Mouse (Mus musculus): ENCODE results near the gene Swap70. TPM values are rescaled to one million over a fixed set of nuclear protein-coding genes. Genes with fewer than 3 reads are reported as not detected.

Gene Swap70
- total RNA-seq, 2 experiments from 2014 or later: 36.6 to 67.0 TPM

- peak; percentile 50 for ATAC-seq (replicated peaks; ENCODE audit: poor library complexity)
Measured at GRCm38 (mm10) chr7:110237451-110237836, 15.9 kb downstream of the Swap70 start.

- peak; percentile 12; the same call in 1 of the 2 replicates for ATAC-seq (replicated peaks; ENCODE audit: poor library complexity)
Measured at GRCm38 (mm10) chr7:110237837-110238451, 16.4 kb downstream of the Swap70 start.

GRCm38 (mm10) chr7:110239590-110239989 is 18.1 kb downstream of the Swap70 start:
- no peak for ATAC-seq (replicated peaks; ENCODE audit: poor library complexity)

- ATAC-seq (replicated peaks; ENCODE audit: poor library complexity): peak; percentile 72
Measured at GRCm38 (mm10) chr7:110241472-110242289, 20.2 kb downstream of the Swap70 start.

- ATAC-seq (replicated peaks; ENCODE audit: poor library complexity): peak; percentile 28; the same call in 1 of the 2 replicates
Measured at GRCm38 (mm10) chr7:110242290-110242581, 20.7 kb downstream of the Swap70 start.

GRCm38 (mm10) chr7:110245128-110245527 is 23.6 kb downstream of the Swap70 start:
- ATAC-seq (replicated peaks; ENCODE audit: poor library complexity): no peak

- ATAC-seq (replicated peaks; ENCODE audit: poor library complexity): no peak
Measured at GRCm38 (mm10) chr7:110246526-110246925, 25.0 kb downstream of the Swap70 start.

- no peak for ATAC-seq (replicated peaks; ENCODE audit: poor library complexity)
Measured at GRCm38 (mm10) chr7:110247801-110248200, 26.3 kb downstream of the Swap70 start.

- no peak for ATAC-seq (replicated peaks; ENCODE audit: poor library complexity)
Measured at GRCm38 (mm10) chr7:110248677-110249076, 27.2 kb downstream of the Swap70 start.

- ATAC-seq (replicated peaks; ENCODE audit: poor library complexity): peak; percentile 55; the same call in 1 of the 2 replicates
Measured at GRCm38 (mm10) chr7:110253861-110254260, 32.4 kb downstream of the Swap70 start.

GRCm38 (mm10) chr7:110254395-110254794 is 32.9 kb downstream of the Swap70 start:
- 0 out of 2 replicates have a peak, but pooled peaks have one; percentile 9 for ATAC-seq (replicated peaks; ENCODE audit: poor library complexity)

GRCm38 (mm10) chr7:110257059-110257458 is 35.5 kb downstream of the Swap70 start:
- peak; percentile 36 for ATAC-seq (replicated peaks; ENCODE audit: poor library complexity)

- no peak for ATAC-seq (replicated peaks; ENCODE audit: poor library complexity)
Measured at GRCm38 (mm10) chr7:110258196-110258950, 36.9 kb downstream of the Swap70 start.

GRCm38 (mm10) chr7:110259966-110260711 is 38.6 kb downstream of the Swap70 start:
- peak; percentile 21; the same call in 1 of the 2 replicates for ATAC-seq (replicated peaks; ENCODE audit: poor library complexity)

- ATAC-seq (replicated peaks; ENCODE audit: poor library complexity): no peak
Measured at GRCm38 (mm10) chr7:110261807-110262206, 40.3 kb downstream of the Swap70 start.

- ATAC-seq (replicated peaks; ENCODE audit: poor library complexity): no peak
Measured at GRCm38 (mm10) chr7:110262661-110263060, 41.1 kb downstream of the Swap70 start.

GRCm38 (mm10) chr7:110263474-110263873 is 42.0 kb downstream of the Swap70 start:
- no peak for ATAC-seq (replicated peaks; ENCODE audit: poor library complexity)

- ATAC-seq (replicated peaks; ENCODE audit: poor library complexity): peak; percentile 88
Measured at GRCm38 (mm10) chr7:110265796-110266195, 44.3 kb downstream of the Swap70 start.

GRCm38 (mm10) chr7:110267014-110267413 is 45.5 kb downstream of the Swap70 start:
- no peak for ATAC-seq (replicated peaks; ENCODE audit: poor library complexity)

GRCm38 (mm10) chr7:110267994-110268393 is 46.5 kb downstream of the Swap70 start:
- ATAC-seq (replicated peaks; ENCODE audit: poor library complexity): no peak

- ATAC-seq (replicated peaks; ENCODE audit: poor library complexity): no peak
Measured at GRCm38 (mm10) chr7:110268511-110268910, 47.0 kb downstream of the Swap70 start.
